Mouse (Mus musculus) cerebral cortex, adult 2 months (tissue): ENCODE data around the gene Nacad.

Experiments
- WGBS: fragments of 180-500 bp; shearing (Covaris S2); methylation state at CpG from one replicate; pipeline ENCODE4 v1.1.7; 2018; 5-methylcytosine and 5-hydroxymethylcytosine counted together

The Nacad gene

DNA sequence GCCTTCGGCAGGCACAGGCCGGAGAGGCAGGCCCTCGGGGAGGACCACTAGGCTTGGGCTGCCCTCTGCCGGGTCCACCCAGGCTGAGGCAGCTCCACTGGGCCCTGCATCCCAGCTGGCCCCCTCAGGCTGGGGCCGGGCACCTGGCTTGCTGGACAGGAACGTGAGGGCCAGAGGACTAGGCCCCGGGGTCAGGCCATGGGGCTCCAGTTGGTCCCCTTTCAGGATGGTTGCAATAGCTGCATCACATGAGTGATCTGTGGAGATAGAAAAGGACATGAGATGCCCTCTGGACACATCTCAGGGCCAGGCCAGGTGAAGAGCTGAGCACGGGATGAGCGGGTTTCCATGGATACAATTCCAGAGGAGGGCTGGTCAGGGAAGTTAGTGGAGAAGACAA, 3.2 kb downstream of the Nacad start:
- WGBS: 79% methylated on average over 9 of the region's 9 CpGs

- WGBS: 60% methylated on average over 20 of the region's 20 CpGs
Observed at GRCm38 (mm10) chr11:6601649-6602480, 4.0 kb downstream of the Nacad start.

GRCm38 (mm10) chr11:6600284-6600944, 5.4 kb downstream of the Nacad start:
- WGBS: 81% methylated on average over 8 of the region's 8 CpGs

GRCm38 (mm10) chr11:6599831-6600230, 6.0 kb downstream of the Nacad start:
- WGBS: 70% methylated on average over 6 of the region's 6 CpGs

- WGBS: 22% methylated on average over 27 of the region's 27 CpGs
Observed at GRCm38 (mm10) chr11:6599011-6599681, 6.7 kb downstream of the Nacad start.

GRCm38 (mm10) chr11:6598191-6598889, 7.5 kb downstream of the Nacad start:
- WGBS: 51% methylated on average over 19 of the region's 19 CpGs

GRCm38 (mm10) chr11:6597523-6597922, 8.3 kb downstream of the Nacad start:
- WGBS: 67% methylated on average over 7 of the region's 7 CpGs

GRCm38 (mm10) chr11:6596616-6597015, 9.2 kb downstream of the Nacad start:
- 66% methylated on average over 3 of the region's 3 CpGs for WGBS

DNA sequence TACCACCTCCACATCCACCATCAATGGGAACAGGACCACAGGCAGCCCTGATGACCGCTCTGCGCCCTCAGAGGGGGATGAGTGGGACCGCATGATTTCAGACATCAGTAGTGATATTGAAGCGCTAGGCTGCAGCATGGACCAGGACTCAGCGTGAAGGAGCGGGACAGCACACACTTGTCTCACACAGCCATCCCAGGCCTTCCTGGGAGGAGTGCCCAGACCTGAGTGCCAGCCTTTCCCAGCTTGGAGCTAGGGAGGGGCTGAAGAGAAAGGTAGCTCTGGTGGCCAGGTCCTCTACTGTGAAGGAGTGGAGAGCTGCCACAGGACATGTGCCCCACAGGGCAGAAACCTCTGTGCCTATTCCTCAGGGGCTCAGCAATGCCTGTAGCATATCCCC, 9.6 kb downstream of the Nacad start:
- WGBS: 87% methylated on average over 6 of the region's 6 CpGs

DNA sequence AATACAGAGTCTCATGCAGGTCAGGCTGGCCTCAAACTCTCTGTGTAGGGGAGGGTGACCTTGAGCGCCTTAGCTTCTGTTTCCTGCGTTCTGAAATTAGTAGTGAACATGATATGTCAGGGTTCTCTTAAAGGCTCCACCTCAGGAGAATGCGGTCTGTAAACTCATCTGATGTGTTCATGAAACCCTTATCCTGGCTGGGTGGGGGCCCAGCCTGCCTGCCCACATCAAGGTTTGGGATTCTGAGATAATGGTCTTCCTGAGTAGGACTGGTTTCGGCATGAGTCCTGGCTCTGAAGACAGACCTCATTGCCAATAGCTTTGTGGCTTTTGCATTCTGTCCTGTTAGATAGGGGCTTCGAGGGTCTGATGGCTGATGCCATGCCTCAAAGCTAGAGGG, 10.5 kb downstream of the Nacad start:
- WGBS: 85% methylated on average over 5 of the region's 5 CpGs

GRCm38 (mm10) chr11:6594845-6595244, 11.0 kb downstream of the Nacad start:
- WGBS: 61% methylated on average over 6 of the region's 6 CpGs

DNA sequence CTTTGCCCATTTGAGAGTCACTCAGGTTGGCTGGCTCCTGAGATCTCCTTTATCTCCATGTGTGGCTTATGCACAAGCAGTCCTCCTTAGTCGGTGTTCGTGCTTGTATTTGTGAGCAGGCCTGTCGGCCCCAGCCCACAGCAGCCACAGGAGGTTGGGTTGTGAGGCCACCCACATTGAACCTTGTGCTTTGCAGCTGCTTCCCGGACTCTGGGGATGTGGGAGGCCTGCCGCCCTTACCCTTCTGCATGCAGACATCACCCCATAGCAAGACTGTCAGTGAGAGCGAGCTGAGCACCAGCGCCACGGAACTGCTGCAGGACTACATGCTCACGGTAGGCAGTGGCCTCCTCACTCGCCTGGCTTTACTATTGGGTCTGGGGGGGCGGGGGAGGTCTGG, 12.4 kb downstream of the Nacad start:
- WGBS: 58% methylated on average over 11 of the region's 11 CpGs

DNA sequence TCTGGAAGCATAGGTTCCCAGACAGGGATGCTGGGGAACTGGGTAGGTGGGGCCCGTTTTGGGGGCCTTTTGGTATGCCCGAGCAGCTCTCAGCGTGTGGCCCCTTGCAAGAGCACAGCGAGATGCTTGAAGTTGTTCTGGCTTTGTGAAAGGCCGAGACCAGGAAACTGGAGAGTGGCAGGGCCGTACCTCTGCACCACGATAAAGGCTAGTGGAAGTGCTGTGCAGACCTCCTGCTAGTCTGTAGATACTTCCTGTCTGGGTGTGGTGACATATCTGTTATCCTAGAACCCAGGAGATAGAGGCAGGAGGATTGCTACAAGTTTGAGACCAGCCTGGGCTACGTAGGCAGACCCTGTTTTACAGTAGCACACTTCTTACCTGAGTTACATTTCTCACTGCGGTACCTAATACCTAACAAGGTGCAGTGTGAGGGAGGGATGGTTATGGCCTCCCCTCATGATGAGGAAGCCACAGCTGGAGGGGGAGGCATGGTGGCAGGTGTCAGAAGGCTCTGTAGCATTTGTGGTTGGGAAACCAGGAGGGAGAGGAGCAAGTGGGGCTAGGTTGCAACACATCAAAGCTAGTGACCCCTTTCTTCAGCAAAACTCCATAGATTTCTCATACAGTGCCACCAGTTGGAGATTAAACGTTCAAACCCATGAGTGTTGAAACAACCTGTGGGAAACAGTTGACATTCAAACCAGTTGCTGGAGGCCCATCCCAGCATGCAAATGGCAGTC, 14.7 kb downstream of the Nacad start:
- WGBS: 84% methylated on average over 10 of the region's 10 CpGs

DNA sequence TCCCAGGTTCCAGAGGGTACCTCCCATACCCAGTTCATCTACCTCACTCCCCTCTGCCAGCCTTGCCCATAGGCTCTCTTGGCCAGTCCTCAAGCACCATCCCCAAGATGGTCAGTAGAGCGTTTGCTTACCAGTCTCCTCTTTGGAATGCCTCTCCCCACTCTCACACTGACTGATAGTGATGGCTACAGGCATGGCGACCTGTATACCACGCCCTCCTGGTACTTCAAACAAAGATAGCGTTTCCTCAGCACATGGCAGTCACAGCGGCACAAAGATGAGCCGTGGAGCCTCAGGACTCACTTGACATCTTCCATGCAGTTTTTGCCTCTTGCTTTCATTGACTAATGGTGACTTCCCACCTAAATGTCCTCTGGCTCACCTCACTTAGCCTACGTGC, 16.0 kb downstream of the Nacad start:
- 94% methylated on average over 7 of the region's 7 CpGs for WGBS

DNA sequence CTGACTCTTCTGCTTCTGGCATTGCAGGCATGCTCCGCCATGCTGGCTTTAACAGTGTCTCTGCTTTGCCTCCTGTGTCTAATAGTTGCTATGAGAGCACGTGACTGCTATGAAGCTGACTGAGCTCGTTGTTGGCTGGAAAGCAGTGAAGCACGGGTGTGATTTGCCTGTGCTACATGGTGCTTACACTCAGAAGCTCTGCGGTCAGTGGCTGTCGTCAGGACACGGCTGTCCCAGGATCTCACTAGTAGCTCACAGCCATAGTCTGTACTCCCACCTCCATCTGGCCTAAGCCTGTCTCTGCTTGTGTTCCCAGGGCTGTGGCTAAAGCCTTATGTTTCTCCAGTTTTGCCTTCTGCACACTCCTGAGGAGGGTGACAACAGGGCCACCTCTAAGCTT, 17.6 kb downstream of the Nacad start:
- WGBS: 68% methylated on average over 7 of the region's 7 CpGs

GRCm38 (mm10) chr11:6587249-6587940, 18.5 kb downstream of the Nacad start:
- 80% methylated on average over 7 of the region's 7 CpGs for WGBS

DNA sequence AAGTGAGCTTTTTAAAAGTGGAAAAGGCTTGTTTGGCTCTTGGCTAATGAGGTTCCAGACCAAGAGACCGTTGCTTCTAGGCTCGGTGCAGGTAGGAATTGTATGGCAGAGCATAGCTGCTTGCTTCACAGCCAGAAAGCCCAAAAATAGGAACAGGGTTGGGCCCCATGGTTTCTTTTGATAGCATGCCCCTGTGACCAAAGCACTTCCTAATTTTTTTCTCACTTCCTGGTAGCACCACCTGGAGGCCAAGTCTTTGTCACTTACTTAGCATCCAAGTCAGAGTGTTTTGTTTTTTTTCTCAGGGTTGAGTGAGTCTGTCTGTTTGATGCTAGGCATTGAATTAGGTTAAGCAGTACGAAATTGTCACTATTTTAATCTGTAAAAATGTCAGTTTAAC, 19.2 kb downstream of the Nacad start:
- WGBS: 51% methylated on average over 3 of the region's 3 CpGs

DNA sequence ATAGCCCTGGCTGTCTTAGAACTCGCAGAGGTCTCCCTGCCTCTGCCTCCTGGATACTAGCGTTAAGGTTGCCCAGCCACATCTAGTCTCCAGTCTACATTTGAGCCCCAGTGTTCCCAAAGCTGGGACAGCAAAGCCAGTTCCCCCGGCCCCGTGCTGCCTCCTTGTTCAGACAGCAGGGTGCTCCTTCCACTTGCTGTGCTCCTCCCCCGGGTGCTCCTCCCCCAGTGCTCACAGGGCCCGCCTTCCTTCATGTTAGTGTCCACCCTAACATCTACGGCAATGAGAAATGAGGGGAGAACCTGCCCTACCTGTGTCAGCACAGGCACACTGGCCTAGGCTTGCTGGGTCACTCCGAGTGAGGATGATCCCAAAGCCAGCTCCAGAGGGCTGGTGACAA, 20.1 kb downstream of the Nacad start:
- 90% methylated on average over 8 of the region's 8 CpGs for whole genome bisulfite sequencing

GRCm38 (mm10) chr11:6581560-6581959, 24.3 kb downstream of the Nacad start:
- WGBS: 87% methylated on average over 2 of the region's 2 CpGs

DNA sequence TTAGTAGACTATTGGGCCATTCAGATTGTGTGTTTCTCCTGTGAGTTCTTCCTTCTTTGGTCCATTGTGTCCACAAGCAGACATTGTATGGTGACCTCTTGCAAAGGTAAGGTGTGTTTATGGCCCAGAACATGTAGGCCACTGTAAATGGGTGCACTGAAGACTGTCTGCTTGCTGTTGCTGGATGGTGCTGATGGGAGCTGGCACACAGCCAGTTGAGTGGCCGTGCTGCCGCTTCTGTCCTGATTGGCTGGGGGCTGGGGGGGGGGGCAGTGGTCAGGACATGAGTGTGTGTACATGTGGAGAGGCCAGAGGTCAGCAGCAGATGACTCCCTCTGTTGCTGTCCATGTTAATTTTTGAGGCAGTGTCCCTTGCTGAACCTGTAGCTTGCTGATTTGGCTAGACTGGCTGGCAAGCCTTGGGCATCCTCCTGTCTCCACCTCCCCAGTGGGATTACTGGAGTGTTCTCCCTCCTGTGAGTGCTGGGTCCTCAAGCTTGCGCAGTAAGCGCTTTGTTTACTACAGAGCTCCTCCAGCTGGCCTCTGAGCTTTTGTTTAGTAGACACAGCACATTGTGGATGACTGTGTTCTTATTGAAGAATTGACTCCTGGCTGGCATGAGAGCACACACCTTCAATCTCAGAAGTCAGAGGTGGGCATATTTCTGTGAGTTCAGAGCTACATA, 25.6 kb downstream of the Nacad start:
- WGBS: 45% methylated on average over 4 of the region's 4 CpGs
